In genomic region chr11:119224926-119225325, GRCm38 (mm10) we compare ENCODE assay signal across 18 mouse cellular contexts. TPM values are rescaled to one million over a fixed set of nuclear protein-coding genes. Genes with fewer than 3 reads are reported as not detected.
"Had no signal": no experiment of that assay in that cellular context is flagged by ENCODE, and none has a peak within 500 bp of the region (broad histone marks: within the 10 kb centered on the region; RNA-seq: fewer than 3 reads in every experiment).

No protein-coding gene starts in this region.

- H3K4me3 ChIP-seq: lung, embryonic 15.5 days; megakaryocyte, embryonic 14.5 days; neural tube, embryonic 12.5 days; stomach, embryonic 15.5 days had no signal

- H3K36me3 ChIP-seq: lung, embryonic 15.5 days; neural tube, embryonic 12.5 days; stomach, embryonic 15.5 days had no signal

- ATAC-seq: liver, postnatal 0 days; lung, postnatal 0 days had no signal

- H3K9ac ChIP-seq: liver, postnatal 0 days; lung, embryonic 15.5 days; neural tube, embryonic 12.5 days; stomach, embryonic 15.5 days had no signal

- H3K9me3 ChIP-seq: lung, embryonic 15.5 days; megakaryocyte, embryonic 14.5 days; neural tube, embryonic 12.5 days; stomach, embryonic 15.5 days had no signal

- DNase-seq: liver, postnatal 0 days; lung, adult 2 months; lung, postnatal 14 days; lung, postnatal 36 days; midbrain, embryonic 14.5 days; right cerebral cortex, postnatal 14 days; thymus, adult 2 months; thymus, postnatal 25 days; thymus, postnatal 4 days had no signal

- H3K4me2 ChIP-seq: lung, embryonic 15.5 days; midbrain, embryonic 11.5 days; stomach, embryonic 15.5 days had no signal

- H3K27ac ChIP-seq: lung, embryonic 15.5 days; macrophage; neural tube, embryonic 12.5 days; stomach, embryonic 15.5 days; stomach, postnatal 0 days had no signal

- H3K27me3 ChIP-seq: neural tube, embryonic 12.5 days; stomach, embryonic 15.5 days had no signal

RNA-seq across cellular contexts. Expression of gene Ccdc40, which starts 3.4 kb away (rescaled TPM):
- total RNA-seq: neutrophil, adult 5-6 weeks had no signal
